Mouse (Mus musculus) mouse embryonic stem cell (cell line): ENCODE measurements around the gene Arid3a.

ENCODE experiments used
- in situ Hi-C, 2 experiments: fragments of 300-500 bp; cut with MboI; formaldehyde crosslinking; loops; 1 replicate in 1 of 2; 3 replicates in 1 of 2; pipeline ENCODE4 v1.14.3; 2019 to 2020; ENCODE audit warnings: low sequenced_read_pairs in 2 of 2, low pct_unique_long_range_greater_than_20kb in 1 of 2, mixed read lengths in 1 of 2; ENCODE audit not compliant: unreplicated experiment in 1 of 2

Gene Arid3a

GRCm38 (mm10) chr10:79920958-79921535, 5.8 kb upstream of the Arid3a start, which contains the start of gene R3hdm4:
Gene R3hdm4, minus strand, starts transcription at chr10:79921208.
- in situ Hi-C loops = loop anchor here (10.0 kb wide), 1 partner anchor 86 kb away; no protein-coding TSS in a partner anchor

- in situ Hi-C loops = loop anchor here (10.0 kb wide), 1 partner anchor 87 kb away; no protein-coding TSS in a partner anchor
These were observed 5.3 kb upstream of the Arid3a start for GRCm38 (mm10) chr10:79921572-79921971.

- in situ Hi-C loops = loop anchor here (5.0 to 10.0 kb wide), 2 partner anchors 43 to 90 kb away; no protein-coding TSS in a partner anchor
These were observed 1.7 kb upstream of the Arid3a start for GRCm38 (mm10) chr10:79924998-79925784.

GRCm38 (mm10) chr10:79925785-79926490, 905 bp upstream of the Arid3a start:
- in situ Hi-C loops = loop anchor here (5.0 to 10.0 kb wide), 2 partner anchors 44 to 91 kb away; no protein-coding TSS in a partner anchor

- in situ Hi-C loops = loop anchor here (5.0 to 10.0 kb wide), 2 partner anchors 45 to 93 kb away; no protein-coding TSS in a partner anchor
These were observed 634 bp downstream of the Arid3a start for GRCm38 (mm10) chr10:79927324-79928029.

- in situ Hi-C loops = loop anchor here (5.0 to 10.0 kb wide), 2 partner anchors 46 to 93 kb away; no protein-coding TSS in a partner anchor
These were observed 1.3 kb downstream of the Arid3a start for GRCm38 (mm10) chr10:79928030-79928694.

- in situ Hi-C loops = loop anchor here (5.0 to 10.0 kb wide), 2 partner anchors 47 to 94 kb away; no protein-coding TSS in a partner anchor
These were observed 2.3 kb downstream of the Arid3a start for GRCm38 (mm10) chr10:79928907-79929701.

GRCm38 (mm10) chr10:79929967-79930825, 3.4 kb downstream of the Arid3a start:
- in situ Hi-C loops = loop anchor here (5.0 to 10.0 kb wide), 2 partner anchors 48 to 95 kb away; no protein-coding TSS in a partner anchor

GRCm38 (mm10) chr10:79930826-79931186, 4.0 kb downstream of the Arid3a start:
- in situ Hi-C loops = no loop called here

GRCm38 (mm10) chr10:79931797-79932196, 5.0 kb downstream of the Arid3a start:
- in situ Hi-C loops = no loop called here

- in situ Hi-C loops = no loop called here
These were observed 5.9 kb downstream of the Arid3a start for GRCm38 (mm10) chr10:79932736-79933135.

GRCm38 (mm10) chr10:79933145-79933679, 6.4 kb downstream of the Arid3a start:
- in situ Hi-C loops = no loop called here

- in situ Hi-C loops = no loop called here
These were observed 7.0 kb downstream of the Arid3a start for GRCm38 (mm10) chr10:79933861-79934260.

GRCm38 (mm10) chr10:79934272-79934721, 7.5 kb downstream of the Arid3a start:
- in situ Hi-C loops = no loop called here

- in situ Hi-C loops = no loop called here
These were observed 8.1 kb downstream of the Arid3a start for GRCm38 (mm10) chr10:79934794-79935569.
